Comparison of ENCODE assay signal across 20 mouse cellular contexts in genomic region chr14:101480541-101480940, GRCm38 (mm10).
"Had no signal": no experiment of that assay in that cellular context is flagged by ENCODE, and none has a peak within 500 bp of the region (broad histone marks: within the 10 kb centered on the region; RNA-seq: fewer than 3 reads in every experiment).

No protein-coding gene starts in this region.

- H3K4me2 ChIP-seq: limb, embryonic 13.5 days; liver, embryonic 13.5 days; midbrain, embryonic 11.5 days had no signal

- H3K4me1 ChIP-seq: limb, embryonic 13.5 days had no signal

- H3K9ac ChIP-seq: limb, embryonic 13.5 days; liver, embryonic 13.5 days had no signal

- H3K9me3 ChIP-seq: limb, embryonic 10.5 days; limb, embryonic 13.5 days; liver, embryonic 13.5 days had no signal

- DNase-seq: kidney, adult 18-20 months; kidney, adult 9 months; kidney, postnatal 14 days; kidney, postnatal 4 days; liver; liver, embryonic 13.5 days; lung, adult 2 months; lung, postnatal 14 days; lung, postnatal 4 days; midbrain, embryonic 14.5 days; right cerebral cortex, adult 18-20 months; right cerebral cortex, postnatal 14 days; right cerebral cortex, postnatal 4 days; thymus, adult 2 months; thymus, postnatal 14 days had no signal

- H3K4me3 ChIP-seq: limb, embryonic 10.5 days; limb, embryonic 13.5 days; liver, embryonic 13.5 days; myocyte had no signal

- H3K36me3 ChIP-seq: limb, embryonic 10.5 days; liver, embryonic 13.5 days had no signal

- H3K27ac ChIP-seq: limb, embryonic 10.5 days; limb, embryonic 13.5 days; liver, embryonic 13.5 days; stomach, postnatal 0 days had no signal

- H3K27me3 ChIP-seq: limb, embryonic 13.5 days; liver, embryonic 13.5 days had no signal
